Mouse (Mus musculus): ENCODE results near the gene Trim62. TPM values are rescaled to one million over a fixed set of nuclear protein-coding genes. Genes with fewer than 3 reads are reported as not detected.

Gene Trim62
- polyA plus RNA-seq, 1 experiment from 2014 or later, result 23.4 TPM

GRCm38 (mm10) chr4:128950461-128950860 is 67.1 kb downstream of the Trim62 start:
- H3K36me3 ChIP-seq, result no peaks in the 10 kb centered on the region
- peaks cover 11% of the 10 kb centered on the region for H3K4me1 ChIP-seq (replicated peaks)
- H3K27me3 ChIP-seq, result no peaks in the 10 kb centered on the region
- H3K27ac ChIP-seq (replicated peaks), result no peak overlapping the region
- no peaks in the 10 kb centered on the region for H3K9me3 ChIP-seq
- H3K4me2 ChIP-seq, result no peak overlapping the region
- no peak overlapping the region for H3K4me3 ChIP-seq
- WGBS, result 83% methylated on average over 5 of the region's 5 CpGs
- H3K9ac ChIP-seq, result no peak overlapping the region
- ATAC-seq (ENCODE audit: low read depth), result no peak

DNA sequence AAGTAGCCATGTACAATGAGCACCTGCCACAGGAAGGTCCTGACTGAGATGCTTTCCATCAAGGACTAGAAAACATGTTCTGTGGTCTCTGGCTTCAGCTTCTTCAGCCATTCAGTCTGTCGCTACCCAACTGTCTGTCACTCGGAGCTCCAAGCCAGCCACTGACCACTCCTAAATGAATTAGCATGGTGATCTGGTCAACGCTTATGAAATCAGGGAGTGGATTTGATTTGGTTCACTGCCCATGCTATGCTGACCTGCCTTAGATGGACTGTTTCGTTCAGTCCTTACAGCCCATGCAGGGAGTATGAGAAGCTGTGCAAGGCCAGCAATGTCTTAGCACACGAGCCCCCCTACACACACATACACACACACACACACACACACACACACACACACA is 70.5 kb downstream of the Trim62 start:
- H3K36me3 ChIP-seq, result no peaks in the 10 kb centered on the region
- 84% methylated on average over 5 of the region's 5 CpGs for WGBS
- no peak overlapping the region for H3K9ac ChIP-seq
- peaks cover 17% of the 10 kb centered on the region for H3K4me1 ChIP-seq (replicated peaks)
- ATAC-seq (ENCODE audit: low read depth), result no peak
- H3K27ac ChIP-seq (replicated peaks), result no peak overlapping the region
- no peaks in the 10 kb centered on the region for H3K27me3 ChIP-seq
- no peaks in the 10 kb centered on the region for H3K9me3 ChIP-seq
- H3K4me2 ChIP-seq, result no peak overlapping the region
- H3K4me3 ChIP-seq, result no peak overlapping the region

DNA sequence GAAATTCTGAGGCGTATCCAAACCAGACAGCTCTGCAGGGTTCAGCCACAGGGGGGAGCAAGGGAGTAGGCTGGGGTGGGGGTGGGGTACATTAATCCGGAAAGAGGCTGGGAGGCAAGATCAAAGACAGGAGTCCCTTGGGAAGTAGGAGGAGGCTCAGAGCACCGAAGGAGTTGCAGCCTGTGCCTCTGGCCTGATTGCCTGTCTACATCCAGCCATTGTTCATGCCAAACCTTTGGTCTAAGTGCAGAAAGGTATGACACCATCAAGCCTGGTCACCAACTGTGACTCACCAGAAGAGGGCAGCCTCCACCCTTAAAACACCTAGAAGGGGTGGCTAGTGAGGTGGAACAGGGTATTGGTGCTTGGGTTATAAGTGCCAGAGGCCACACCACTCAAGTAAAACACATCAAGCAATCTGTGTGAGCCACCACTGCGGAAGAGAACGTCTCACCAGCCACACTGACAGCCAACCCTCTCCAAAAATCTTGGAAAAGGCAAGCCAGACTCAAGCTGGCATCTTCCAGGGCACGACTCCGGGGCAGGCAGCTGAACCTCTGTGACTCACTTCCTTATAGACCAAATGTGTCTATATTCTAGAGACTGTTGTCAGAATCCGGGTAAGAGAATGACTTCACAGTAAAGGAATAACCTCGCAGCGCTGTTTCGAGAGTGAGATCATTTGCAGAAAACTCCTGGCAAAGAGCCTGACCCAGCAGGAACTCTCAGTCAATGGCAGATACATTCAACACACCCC is 74.0 kb downstream of the Trim62 start:
- ATAC-seq (ENCODE audit: low read depth), result no peak
- H3K27ac ChIP-seq (replicated peaks), result no peak overlapping the region; the same call in 1 of the 2 replicates

GRCm38 (mm10) chr4:128958156-128958555 is 74.8 kb downstream of the Trim62 start:
- H3K4me2 ChIP-seq, result no peak overlapping the region
- peaks cover 4% of the 10 kb centered on the region; the same call in 1 of the 2 replicates for H3K27me3 ChIP-seq
- H3K4me1 ChIP-seq (replicated peaks), result peaks cover 45% of the 10 kb centered on the region
- H3K36me3 ChIP-seq, result no peaks in the 10 kb centered on the region
- 83% methylated on average over 11 of the region's 11 CpGs for WGBS
- no peak overlapping the region for H3K9ac ChIP-seq
- ATAC-seq (ENCODE audit: low read depth), result no peak
- H3K4me3 ChIP-seq, result no peak overlapping the region
- H3K27ac ChIP-seq (replicated peaks), result no peak overlapping the region
- H3K9me3 ChIP-seq, result no peaks in the 10 kb centered on the region

More for the DNA sequence above, 74.0 kb downstream of the Trim62 start:
- Histone ChIP-seq H3K27me3 (peaks cover 4% of the 10 kb centered on the region; the same call in 1 of the 2 replicates), H3K9me3 (no peaks in the 10 kb centered on the region), H3K4me1 (replicated peaks) (peaks cover 39% of the 10 kb centered on the region), H3K9ac (no peak overlapping the region), H3K36me3 (no peaks in the 10 kb centered on the region), H3K4me2 (no peak overlapping the region), H3K4me3 (no peak overlapping the region)
- 45% methylated on average over 11 of the region's 11 CpGs for WGBS

- Histone ChIP-seq H3K4me2 (no peak overlapping the region), H3K9me3 (no peaks in the 10 kb centered on the region), H3K9ac (no peak overlapping the region), H3K27ac (replicated peaks) (no peak overlapping the region), H3K36me3 (no peaks in the 10 kb centered on the region), H3K27me3 (peaks cover 6% of the 10 kb centered on the region; the same call in 1 of the 2 replicates), H3K4me1 (replicated peaks) (peaks cover 47% of the 10 kb centered on the region), H3K4me3 (no peak overlapping the region)
- ATAC-seq (ENCODE audit: low read depth), result no peak
- 66% methylated on average over 8 of the region's 8 CpGs for WGBS
Measured at GRCm38 (mm10) chr4:128958849-128959248, 75.5 kb downstream of the Trim62 start.

DNA sequence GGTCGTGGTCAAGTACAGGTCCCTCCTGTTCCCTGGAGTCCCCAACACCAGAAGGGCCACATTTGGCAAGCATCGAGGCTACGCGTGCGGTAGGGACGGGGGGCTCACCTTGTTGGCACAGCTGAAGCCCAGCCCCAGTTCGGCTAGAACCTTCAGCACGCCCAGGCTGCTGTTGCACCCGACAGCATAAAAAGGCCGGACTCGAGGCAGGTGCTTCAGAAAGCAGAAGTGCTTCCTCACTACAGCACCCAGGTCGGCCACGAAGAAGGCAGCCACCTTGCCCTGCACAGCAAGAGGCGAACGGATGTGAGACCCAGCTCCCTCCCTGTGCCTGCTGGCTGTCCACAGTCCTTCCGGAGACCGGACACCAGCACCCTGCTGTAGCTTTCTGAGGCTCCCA is 76.3 kb downstream of the Trim62 start:
- no peak overlapping the region for H3K27ac ChIP-seq (replicated peaks)
- H3K4me3 ChIP-seq, result no peak overlapping the region
- no peak overlapping the region for H3K4me2 ChIP-seq
- no peaks in the 10 kb centered on the region for H3K9me3 ChIP-seq
- no peak for ATAC-seq (ENCODE audit: low read depth)
- H3K27me3 ChIP-seq, result peaks cover 6% of the 10 kb centered on the region; the same call in 1 of the 2 replicates
- 86% methylated on average over 17 of the region's 17 CpGs for WGBS
- H3K9ac ChIP-seq, result no peak overlapping the region
- H3K36me3 ChIP-seq, result no peaks in the 10 kb centered on the region
- H3K4me1 ChIP-seq (replicated peaks), result peaks cover 47% of the 10 kb centered on the region

Other genes with a start within 250 kb of the Trim62 start
- 82.2 and 101 TPM in 2 replicates for gene Phc2, start 228.9 kb upstream of the Trim62 start, polyA plus RNA-seq (2015; fragmentation: Nextera tagmentation; extraction: Ambion mirVana)
- gene A3galt2, start 128.2 kb upstream of the Trim62 start, polyA plus RNA-seq (2015; fragmentation: Nextera tagmentation; extraction: Ambion mirVana), result 0.46 and 0.70 TPM in 2 replicates
- 37.5 and 43.1 TPM in 2 replicates for gene Zfp362, start 77.5 kb upstream of the Trim62 start, polyA plus RNA-seq (2015; fragmentation: Nextera tagmentation; extraction: Ambion mirVana)
- gene Azin2, start 78.9 kb downstream of the Trim62 start, polyA plus RNA-seq (2015; fragmentation: Nextera tagmentation; extraction: Ambion mirVana), result 14.3 and 16.9 TPM in 2 replicates
- gene Ak2, start 108.4 kb downstream of the Trim62 start, polyA plus RNA-seq (2015; fragmentation: Nextera tagmentation; extraction: Ambion mirVana), result 89.3 and 92.9 TPM in 2 replicates
- 22.4 and 25.7 TPM in 2 replicates for gene Rnf19b, start 174.7 kb downstream of the Trim62 start, polyA plus RNA-seq (2015; fragmentation: Nextera tagmentation; extraction: Ambion mirVana)
- 0.39 TPM in 1 of 2 replicates, not detected in the other for gene Tmem54, start 222.0 kb downstream of the Trim62 start, polyA plus RNA-seq (2015; fragmentation: Nextera tagmentation; extraction: Ambion mirVana)
- 50.3 and 55.8 TPM in 2 replicates for gene Hpca, start 238.5 kb downstream of the Trim62 start, polyA plus RNA-seq (2015; fragmentation: Nextera tagmentation; extraction: Ambion mirVana)